Mouse (Mus musculus) ovary, postnatal 14 days (tissue): ENCODE data around the gene Vim.
"Not testable (repeated sequence)": the region's sequence is repeated elsewhere in the genome, so short reads cannot be mapped to it uniquely, and the experiment has no call there.

ENCODE experiments used
- DNase-seq: peaks from one replicate; pipeline ENCODE4 v3.0.0; 2022; ENCODE audit warnings: low spot score

Gene Vim

GRCm38 (mm10) chr2:13570122-13570521 is 3.6 kb upstream of the Vim start:
- DNase-seq = no peak

- DNase-seq = no peak
Observed at GRCm38 (mm10) chr2:13572101-13572553, 1.6 kb upstream of the Vim start.

- DNase-seq = no peak
Observed at GRCm38 (mm10) chr2:13572647-13573407, 900 bp upstream of the Vim start.

- peak; percentile 77 for DNase-seq
Observed at GRCm38 (mm10) chr2:13574066-13574800, 506 bp downstream of the Vim start.

GRCm38 (mm10) chr2:13574801-13575150 is 1.0 kb downstream of the Vim start:
- DNase-seq = no peak

- peak; percentile 73 for DNase-seq
Observed at GRCm38 (mm10) chr2:13575287-13575801, 1.6 kb downstream of the Vim start.

- no peak for DNase-seq
Observed at GRCm38 (mm10) chr2:13575926-13576325, 2.2 kb downstream of the Vim start.

- no peak for DNase-seq
Observed at GRCm38 (mm10) chr2:13577399-13577798, 3.7 kb downstream of the Vim start.

GRCm38 (mm10) chr2:13578473-13579152 is 4.9 kb downstream of the Vim start:
- DNase-seq = no peak

GRCm38 (mm10) chr2:13579315-13579714 is 5.6 kb downstream of the Vim start:
- no peak for DNase-seq

- no peak for DNase-seq
Observed at GRCm38 (mm10) chr2:13579991-13580390, 6.3 kb downstream of the Vim start.

- DNase-seq = no peak
Observed at GRCm38 (mm10) chr2:13582184-13582583, 8.5 kb downstream of the Vim start.

- DNase-seq = not testable (repeated sequence)
Observed at GRCm38 (mm10) chr2:13583746-13584145, 10.0 kb downstream of the Vim start.

GRCm38 (mm10) chr2:13593328-13593727 is 19.6 kb downstream of the Vim start:
- no peak for DNase-seq

GRCm38 (mm10) chr2:13596965-13597656 is 23.4 kb downstream of the Vim start:
- no peak for DNase-seq

GRCm38 (mm10) chr2:13598166-13598565 is 24.4 kb downstream of the Vim start:
- DNase-seq = no peak

- DNase-seq = no peak
Observed at GRCm38 (mm10) chr2:13603093-13603492, 29.4 kb downstream of the Vim start.

GRCm38 (mm10) chr2:13603636-13604035 is 29.9 kb downstream of the Vim start:
- not testable (repeated sequence) for DNase-seq

- no peak for DNase-seq
Observed at GRCm38 (mm10) chr2:13630136-13630832, 56.6 kb downstream of the Vim start.
